Mouse (Mus musculus): Measurements from ENCODE around the gene Nrn1l.
A peak's percentile ranks its signal among the peaks of the same experiment; 100 is the strongest.

Nrn1l gene

DNA sequence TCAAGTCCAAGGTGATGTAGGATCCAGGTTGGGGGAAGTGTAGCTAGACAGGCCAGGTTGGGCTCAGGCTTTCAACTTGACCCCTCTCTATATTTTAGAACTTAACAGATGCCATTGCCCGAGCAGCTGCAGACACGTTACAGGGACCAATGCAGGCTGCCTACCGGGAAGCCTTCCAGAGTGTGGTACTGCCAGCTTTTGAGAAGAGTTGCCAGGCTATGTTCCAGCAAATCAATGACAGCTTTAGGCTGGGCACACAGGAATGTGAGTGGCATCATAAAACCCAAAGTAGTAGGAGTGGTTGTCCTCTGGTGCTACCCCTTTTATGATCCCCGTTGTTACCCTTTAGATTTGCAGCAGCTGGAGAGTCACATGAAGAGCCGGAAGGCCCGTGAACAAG is 2.5 kb upstream of the Nrn1l start:
- no peak for DNase-seq (ENCODE audit: low read depth)

GRCm38 (mm10) chr8:105892432-105892831 is 935 bp upstream of the Nrn1l start:
- no peak for DNase-seq (ENCODE audit: low read depth)

DNA sequence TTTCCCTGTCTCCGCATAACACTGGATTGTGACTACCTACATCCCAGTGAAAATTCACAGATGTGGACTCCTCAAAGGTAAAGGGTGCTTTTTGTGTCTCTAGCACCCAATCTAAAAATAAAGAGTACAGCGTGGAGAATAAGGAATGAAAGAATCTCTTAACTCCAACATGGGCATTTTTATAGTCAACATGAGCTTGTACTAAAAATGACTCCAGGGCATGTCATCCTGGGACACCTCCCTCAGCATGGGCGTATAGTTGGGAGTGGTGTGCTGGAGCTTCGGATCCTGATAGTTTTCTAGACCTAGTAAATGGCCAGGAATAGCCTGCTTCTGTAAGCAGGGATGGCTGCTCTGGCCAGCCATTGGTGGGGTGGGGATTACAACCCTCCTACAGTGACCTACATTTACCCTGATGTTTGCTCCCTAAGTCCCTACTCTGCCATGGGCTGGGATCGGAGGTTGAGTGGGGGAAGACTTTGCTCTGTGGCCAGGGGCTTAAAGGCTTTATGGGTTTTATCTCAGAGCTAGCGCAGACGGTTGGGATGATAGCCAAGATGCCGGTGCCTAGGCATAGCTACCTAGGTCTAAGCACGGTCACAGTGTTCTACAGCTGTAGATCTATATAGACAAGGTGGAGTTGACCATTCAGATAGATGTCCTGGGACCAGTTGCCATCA is 4.6 kb downstream of the Nrn1l start:
- no peak for DNase-seq (ENCODE audit: low read depth)

DNA sequence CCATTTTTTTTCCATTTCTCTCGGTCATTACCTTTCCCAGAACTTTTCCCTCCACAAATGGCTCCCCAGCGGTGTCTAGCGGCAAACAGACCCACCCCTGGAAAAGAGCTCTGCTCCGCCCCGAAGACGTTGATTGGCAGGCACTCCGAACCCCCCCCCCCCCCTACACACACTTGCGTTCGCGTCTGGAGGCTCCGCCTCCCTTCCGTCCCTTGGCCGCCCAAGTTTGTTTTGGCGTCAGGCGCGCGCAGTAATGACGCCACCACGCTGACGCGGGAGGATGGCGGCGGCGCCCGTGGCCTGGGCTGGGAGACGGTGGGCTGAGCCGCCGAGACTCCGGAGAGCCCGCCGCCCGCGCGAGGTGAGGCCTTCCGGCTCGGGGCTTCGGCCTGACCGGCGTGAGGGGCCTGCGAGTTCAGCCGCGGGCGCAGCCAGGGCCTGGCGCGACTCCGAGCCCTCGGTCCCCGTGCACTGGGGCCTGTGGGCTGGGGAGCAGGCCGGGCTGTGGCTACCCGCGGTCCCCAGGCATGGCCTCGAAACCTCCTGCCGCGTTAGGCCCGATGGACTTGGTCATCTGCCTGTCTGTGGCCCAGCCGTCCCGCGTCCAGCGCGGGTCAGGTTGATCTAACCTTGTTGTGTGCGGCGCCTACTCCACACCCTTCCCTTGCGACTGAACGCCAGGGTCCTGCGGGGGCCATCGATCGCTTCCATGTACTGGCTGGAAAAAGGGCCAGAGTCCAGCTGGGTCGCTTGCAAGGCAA is 7.0 kb downstream of the Nrn1l start, which contains the start of gene Pskh1:
Gene Pskh1, plus strand, starts transcription at position 262 of the 761 bp plus-strand sequence.
- peak; percentile 89 for DNase-seq (ENCODE audit: low read depth)

DNA sequence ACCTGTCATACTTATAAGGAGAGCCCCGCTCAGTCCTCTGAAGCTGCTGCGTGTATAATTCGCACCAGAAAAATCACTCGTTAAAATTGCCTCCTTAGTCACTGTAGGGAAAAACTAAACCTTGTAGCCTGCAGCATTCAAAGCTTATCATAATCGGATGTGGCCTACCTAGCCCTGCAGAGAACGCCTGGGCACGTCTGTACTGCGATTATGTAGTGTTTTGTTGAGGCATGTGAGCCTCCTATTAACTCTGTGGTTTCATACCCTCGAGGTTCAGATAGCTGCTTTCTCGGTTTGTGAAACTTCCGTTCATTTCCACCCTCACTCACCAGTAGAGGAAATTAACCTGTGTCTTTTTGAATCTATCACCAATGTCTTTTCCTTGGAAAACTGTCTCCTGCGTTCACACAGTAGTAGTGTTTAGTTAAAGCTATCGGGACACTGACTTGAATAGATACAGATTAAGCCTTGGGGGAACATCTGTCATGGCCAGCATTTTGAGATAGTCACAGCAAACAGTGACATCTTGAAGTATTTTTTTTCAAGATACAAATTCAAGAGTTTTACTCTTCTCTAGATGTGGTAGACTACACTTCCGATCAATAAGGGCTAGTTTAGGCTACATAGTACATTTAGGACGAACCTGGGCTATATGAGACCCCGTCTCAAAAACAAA is 7.7 kb downstream of the Nrn1l start:
- DNase-seq (ENCODE audit: low read depth), result no peak

- DNase-seq (ENCODE audit: low read depth), result no peak
Measured at GRCm38 (mm10) chr8:105919390-105919789, 26.0 kb downstream of the Nrn1l start.

GRCm38 (mm10) chr8:105925123-105925522 is 31.8 kb downstream of the Nrn1l start:
- DNase-seq (ENCODE audit: low read depth), result no peak

DNA sequence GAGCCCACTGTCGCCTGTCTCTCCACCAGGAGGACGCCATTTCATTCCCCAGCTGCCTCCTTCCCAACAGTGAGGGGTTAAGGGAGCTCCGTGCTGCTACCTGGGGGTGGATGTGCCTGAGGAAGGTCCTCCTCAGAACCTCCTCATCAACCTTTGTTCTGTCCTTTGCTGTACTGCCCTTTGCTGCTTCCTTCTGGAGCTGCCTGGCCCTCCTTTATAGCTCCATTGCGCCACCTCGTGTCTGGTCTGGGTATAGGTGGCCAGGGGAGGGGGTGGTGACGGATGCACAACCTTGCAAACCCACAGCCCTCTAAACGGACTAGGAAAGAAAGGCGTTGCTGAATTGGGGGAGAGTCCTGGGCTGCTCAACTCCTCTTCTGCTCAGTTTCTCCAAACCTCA is 37.2 kb downstream of the Nrn1l start:
- DNase-seq (ENCODE audit: low read depth), result peak; percentile 70

- DNase-seq (ENCODE audit: low read depth), result no peak
Measured at GRCm38 (mm10) chr8:105931271-105931670, 37.9 kb downstream of the Nrn1l start.

- no peak for DNase-seq (ENCODE audit: low read depth)
Measured at GRCm38 (mm10) chr8:105932525-105932924, 39.2 kb downstream of the Nrn1l start.

GRCm38 (mm10) chr8:105933762-105934161 is 40.4 kb downstream of the Nrn1l start, which contains the start of gene Ctrl:
Gene Ctrl, minus strand, starts transcription at chr8:105933862.
- no peak for DNase-seq (ENCODE audit: low read depth)

GRCm38 (mm10) chr8:105935105-105935504 is 41.7 kb downstream of the Nrn1l start:
- DNase-seq (ENCODE audit: low read depth), result no peak

DNA sequence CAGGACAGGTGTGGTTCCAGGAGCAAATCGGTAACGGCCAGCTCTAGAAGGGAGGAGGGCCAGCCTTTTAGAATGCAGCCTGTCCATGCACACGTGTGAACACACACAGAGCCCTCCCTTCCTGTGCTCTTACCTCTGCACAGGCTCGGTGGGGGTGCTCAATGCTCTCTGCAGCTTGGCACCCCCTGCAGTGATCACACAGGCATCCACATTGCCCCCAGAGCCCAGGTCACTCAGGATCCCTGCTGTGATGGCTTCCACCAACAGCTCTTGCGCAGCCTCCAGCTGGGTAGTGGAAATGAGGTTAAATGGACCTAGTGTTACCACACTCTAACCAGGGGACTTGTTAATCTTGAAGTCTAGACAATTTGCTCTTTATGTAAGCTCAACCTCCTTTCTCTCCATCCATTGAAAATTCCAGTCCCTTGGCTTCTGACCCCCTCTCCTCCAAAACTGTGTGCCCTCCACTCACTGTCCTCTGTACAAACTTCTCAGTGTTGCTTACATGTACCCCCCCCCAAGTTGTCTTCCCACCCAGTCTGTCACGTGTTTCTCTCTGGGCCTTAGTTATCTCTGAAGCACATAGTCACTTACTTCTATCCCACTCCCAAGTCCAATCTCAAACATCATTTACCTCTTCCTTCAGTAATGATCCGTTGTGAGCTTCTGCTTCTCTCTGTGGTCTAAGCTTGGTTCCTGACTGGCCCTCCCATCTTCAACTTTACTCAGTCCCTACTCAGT is 42.7 kb downstream of the Nrn1l start:
- DNase-seq (ENCODE audit: low read depth), result no peak

DNA sequence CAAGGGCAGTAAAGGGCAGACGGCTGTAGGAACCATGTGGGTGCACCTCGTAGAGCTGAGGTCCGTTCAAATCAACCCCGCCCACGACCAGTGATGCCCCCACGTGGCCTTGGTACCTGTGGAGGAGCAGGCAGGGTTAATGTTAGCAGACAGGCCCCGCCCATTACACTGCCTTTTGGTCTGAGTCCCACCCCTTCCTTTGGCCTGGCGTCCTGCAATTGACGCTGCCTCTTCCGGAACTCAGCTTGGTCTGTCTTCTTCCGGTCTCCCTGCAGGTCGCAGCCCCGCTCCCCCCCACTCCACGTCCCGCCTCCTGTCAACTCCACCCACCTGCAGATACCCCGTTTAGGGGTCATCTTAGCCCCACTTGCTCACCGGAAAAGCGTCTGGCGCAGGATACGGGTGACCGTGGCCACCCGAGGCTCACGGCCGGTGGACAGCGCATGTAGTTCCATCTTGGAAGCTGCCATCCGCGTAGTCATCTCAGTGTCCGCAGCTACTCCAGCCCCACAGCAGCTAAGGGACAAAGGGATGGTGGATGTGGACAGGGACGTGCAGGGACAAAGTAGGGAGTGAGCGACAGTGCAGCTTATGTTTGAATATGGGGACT is 43.6 kb downstream of the Nrn1l start:
- peak; percentile 85 for DNase-seq (ENCODE audit: low read depth)

- DNase-seq (ENCODE audit: low read depth), result no peak
Measured at GRCm38 (mm10) chr8:105937496-105938305, 44.3 kb downstream of the Nrn1l start.

DNA sequence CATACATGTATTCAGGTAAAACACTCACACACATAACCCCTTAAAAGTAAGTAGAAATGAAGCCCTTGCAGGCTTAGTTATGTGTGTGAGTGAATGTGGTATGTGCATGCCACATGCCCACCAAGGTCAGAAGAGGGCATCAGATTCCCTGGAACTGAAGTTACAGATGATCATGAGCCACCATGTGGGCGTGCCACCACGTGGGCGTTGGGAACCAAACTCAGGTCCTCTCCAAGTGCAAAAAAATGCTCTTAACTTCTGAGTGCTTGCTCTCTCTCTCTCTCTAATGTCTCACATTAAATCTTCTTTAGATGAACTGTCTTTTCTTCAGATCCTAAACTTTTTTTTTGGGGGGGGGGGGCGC is 44.9 kb downstream of the Nrn1l start, which contains the start of gene Psmb10:
Gene Psmb10, minus strand, starts transcription at position 139 of the 364 bp plus-strand sequence.
- no peak for DNase-seq (ENCODE audit: low read depth)

- no peak for DNase-seq (ENCODE audit: low read depth)
Measured at GRCm38 (mm10) chr8:105942026-105942425, 48.7 kb downstream of the Nrn1l start.

DNA sequence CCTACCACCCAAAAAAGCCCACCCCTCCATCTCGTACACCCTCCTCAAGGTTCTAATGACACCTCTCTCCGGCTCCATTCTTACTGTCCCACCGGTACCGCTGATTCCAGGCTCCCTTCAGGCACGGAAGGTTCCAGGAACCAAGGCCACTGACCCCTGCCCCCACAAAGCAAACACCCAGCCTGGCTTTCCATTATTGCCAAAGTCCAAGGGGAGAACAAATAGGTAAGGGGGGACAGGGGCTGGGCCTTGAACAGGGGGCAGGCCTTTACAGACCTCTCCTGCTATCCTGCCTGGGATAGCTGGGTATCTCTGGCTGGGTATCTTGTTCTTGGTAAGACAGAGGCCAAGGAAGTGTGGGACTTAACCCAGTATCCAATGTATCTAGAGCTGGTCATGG is 49.2 kb downstream of the Nrn1l start:
- DNase-seq (ENCODE audit: low read depth), result no peak

DNA sequence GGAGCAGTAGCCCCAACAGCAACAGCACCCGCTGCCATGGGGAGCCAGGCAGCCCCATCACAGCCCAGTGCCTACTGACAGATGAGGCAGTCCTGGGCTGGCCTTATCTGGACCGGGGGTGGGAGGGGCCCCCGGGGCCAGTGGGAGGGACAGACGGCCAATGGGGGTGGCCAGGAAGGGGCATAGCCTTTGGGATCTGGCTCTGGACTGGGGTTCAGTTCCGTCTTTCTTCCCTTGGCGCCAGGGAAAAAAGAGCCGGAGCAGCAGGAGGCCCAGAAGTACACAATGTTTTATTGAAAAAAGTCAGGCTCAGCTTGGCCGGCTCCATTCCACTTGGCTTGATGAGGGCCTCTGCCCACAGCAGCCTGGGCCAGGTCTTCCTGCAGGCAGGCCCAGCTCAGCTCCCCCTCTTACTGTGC is 50.0 kb downstream of the Nrn1l start, which contains the start of gene Lcat:
Gene Lcat, minus strand, starts transcription at position 62 of the 419 bp plus-strand sequence.
- no peak for DNase-seq (ENCODE audit: low read depth)

Measured in c-Kit-positive CD71-negative TER-119-negative erythroid progenitor cells, embryonic 14.5 days (primary cell).